10 mouse cellular contexts compared by ENCODE assay signal in genomic region chr1:12577027-12577703, GRCm38 (mm10).
DNase-seq lines count a peak whose midpoint lies in the region; ATAC-seq lines count a peak whose summit lies in the region.
"Had no signal": no experiment of that assay in that cellular context is flagged by ENCODE, and none has a peak within 500 bp of the region (broad histone marks: within the 10 kb centered on the region; RNA-seq: fewer than 3 reads in every experiment).

No protein-coding gene starts in this region.

- no peak for DNase-seq in heart, postnatal 36 days
- peak; percentile 64 for DNase-seq in embryo, embryonic 9.5 days (ENCODE audit: extremely low spot score)
- no peak for DNase-seq in thymus, postnatal 4 days
- no peak for DNase-seq in adrenal gland, adult 2 months
- no peak for DNase-seq in left cerebral cortex, postnatal 25 days (ENCODE audit: low spot score in 2 of 2)
- DNase-seq: lung, adult 2 months had no signal

- H3K9me3 ChIP-seq in heart, embryonic 13.5 days = no peaks in the 10 kb centered on the region; the same call in 1 of the 2 replicates
- no peaks in the 10 kb centered on the region for H3K9me3 ChIP-seq in hindbrain, embryonic 12.5 days (replicated peaks)
- no peaks in the 10 kb centered on the region for H3K9me3 ChIP-seq in midbrain, embryonic 15.5 days

- H3K36me3 ChIP-seq in heart, embryonic 13.5 days = no peaks in the 10 kb centered on the region
- no peaks in the 10 kb centered on the region for H3K36me3 ChIP-seq in hindbrain, embryonic 12.5 days
- no peaks in the 10 kb centered on the region for H3K36me3 ChIP-seq in midbrain, embryonic 15.5 days (replicated peaks)

- H3K4me3 ChIP-seq in heart, embryonic 13.5 days = no peak overlapping the region
- 0 out of 2 replicates have a peak overlapping the region, but pooled peaks have one; percentile 11 for H3K4me3 ChIP-seq in hindbrain, embryonic 12.5 days
- H3K4me3 ChIP-seq in midbrain, embryonic 15.5 days = peak overlapping the region; percentile 14; the same call in 1 of the 2 replicates
- H3K4me3 ChIP-seq: layer of hippocampus, adult 2 months had no signal

- no peak overlapping the region for H3K9ac ChIP-seq in heart, embryonic 13.5 days
- no peak overlapping the region for H3K9ac ChIP-seq in hindbrain, embryonic 12.5 days
- no peak overlapping the region for H3K9ac ChIP-seq in midbrain, embryonic 15.5 days

- 19% methylated on average over 12 of the region's 13 CpGs for WGBS in heart, embryonic 13.5 days
- WGBS in hindbrain, embryonic 12.5 days = 3% methylated on average over 13 of the region's 13 CpGs
- 1% methylated on average over 12 of the region's 13 CpGs for WGBS in midbrain, embryonic 15.5 days

- no peak for ATAC-seq in heart, embryonic 13.5 days (ENCODE audit: extremely low read depth, insufficient number of reproducible peaks, low FRiP score, low TSS enrichment)
- ATAC-seq in hindbrain, embryonic 12.5 days (ENCODE audit: low FRiP score) = peak; percentile 69; the same call in 1 of the 2 replicates
- ATAC-seq in midbrain, embryonic 15.5 days (replicated peaks) = peak; percentile 78

- intact Hi-C loops in heart, postnatal 36 days (cut with DNase I) = loop anchor here (10.0 kb wide), 1 partner anchor 922 kb away; no protein-coding TSS in a partner anchor
- intact Hi-C loops in left cerebral cortex, postnatal 25 days (cut with DNase I) = no loop called here

- peak overlapping the region; percentile 21; the same call in 1 of the 2 replicates for H3K4me2 ChIP-seq in heart, embryonic 13.5 days
- peak overlapping the region; percentile 46 for H3K4me2 ChIP-seq in hindbrain, embryonic 12.5 days (replicated peaks)
- peak overlapping the region; percentile 37 for H3K4me2 ChIP-seq in midbrain, embryonic 15.5 days

- peaks cover 9% of the 10 kb centered on the region for H3K4me1 ChIP-seq in heart, embryonic 13.5 days
- peaks cover 10% of the 10 kb centered on the region for H3K4me1 ChIP-seq in hindbrain, embryonic 12.5 days
- peaks cover 12% of the 10 kb centered on the region for H3K4me1 ChIP-seq in midbrain, embryonic 15.5 days

- no peak overlapping the region for H3K27ac ChIP-seq in heart, embryonic 13.5 days (replicated peaks)
- peak overlapping the region; percentile 68 for H3K27ac ChIP-seq in hindbrain, embryonic 12.5 days
- peak overlapping the region; percentile 74 for H3K27ac ChIP-seq in midbrain, embryonic 15.5 days
- H3K27ac ChIP-seq: layer of hippocampus, adult 2 months had no signal

- H3K27me3 ChIP-seq in heart, embryonic 13.5 days (replicated peaks) = no peaks in the 10 kb centered on the region
- H3K27me3 ChIP-seq in hindbrain, embryonic 12.5 days = no peaks in the 10 kb centered on the region
- no peaks in the 10 kb centered on the region for H3K27me3 ChIP-seq in midbrain, embryonic 15.5 days (replicated peaks)
